Mouse (Mus musculus) ES-E14 (cell line): Measurements from ENCODE around the gene Asb16.

ENCODE experiments used
- CHD2 ChIP-seq: IDR thresholded peaks from 2 replicates; pipeline ENCODE4 v1.6.1; 2014; ENCODE audit warnings: mild to moderate bottlenecking, low read depth, low read length, inconsistent platforms
- ZC3H11A ChIP-seq: IDR thresholded peaks from 2 replicates; pipeline ENCODE4 v1.6.1; 2012; ENCODE audit warnings: low read depth, mild to moderate bottlenecking, inconsistent platforms, low read length, borderline replicate concordance
- ZNF384 ChIP-seq: IDR thresholded peaks from 2 replicates; pipeline ENCODE4 v1.6.1; 2012; ENCODE audit warnings: low read depth, low read length, inconsistent platforms

- TF ChIP-seq ZNF384 (no peak), CHD2 (no peak), ZC3H11A (no peak)
Observed at GRCm38 (mm10) chr11:102266631-102267355, 1.8 kb upstream of the Asb16 start.
